Mouse (Mus musculus) myocyte (in vitro differentiated cells): ENCODE results near the gene Drosha.

Experiments used
- CEBPB ChIP-seq: IDR thresholded peaks from 2 replicates; pipeline ENCODE4 v1.6.1; 2011; ENCODE audit warnings: mild to moderate bottlenecking, moderate library complexity; ENCODE audit not compliant: poor library complexity, insufficient read depth, severe bottlenecking
- MAX ChIP-seq: IDR thresholded peaks from one replicate; pipeline ENCODE4 v1.6.1; 2011; ENCODE audit warnings: low read depth, mild to moderate bottlenecking, control low read depth
- POLR2A ChIP-seq: IDR thresholded peaks from one replicate; pipeline ENCODE4 v1.6.1; 2011; ENCODE audit warnings: low read depth, mild to moderate bottlenecking, control low read depth, moderate library complexity; ENCODE audit not compliant: insufficient read length
- POLR2AphosphoS2 ChIP-seq: IDR thresholded peaks from one replicate; pipeline ENCODE4 v1.6.1; 2011; ENCODE audit warnings: low read depth, control low read depth; ENCODE audit not compliant: insufficient read length

GRCm38 (mm10) chr15:12865595-12866314 is 41.1 kb downstream of the Drosha start:
- TF ChIP-seq CEBPB, result no peak
- TF ChIP-seq POLR2A, result no peak
- no peak for TF ChIP-seq POLR2AphosphoS2
- no peak for TF ChIP-seq MAX
